Mouse (Mus musculus) testis, postnatal 10 days (tissue): ENCODE data around the gene Tspan18.

Source experiments
- DNase-seq: peaks from one replicate; pipeline ENCODE4 v3.0.0; 2021; ENCODE audit warnings: low spot score

Gene Tspan18

DNA sequence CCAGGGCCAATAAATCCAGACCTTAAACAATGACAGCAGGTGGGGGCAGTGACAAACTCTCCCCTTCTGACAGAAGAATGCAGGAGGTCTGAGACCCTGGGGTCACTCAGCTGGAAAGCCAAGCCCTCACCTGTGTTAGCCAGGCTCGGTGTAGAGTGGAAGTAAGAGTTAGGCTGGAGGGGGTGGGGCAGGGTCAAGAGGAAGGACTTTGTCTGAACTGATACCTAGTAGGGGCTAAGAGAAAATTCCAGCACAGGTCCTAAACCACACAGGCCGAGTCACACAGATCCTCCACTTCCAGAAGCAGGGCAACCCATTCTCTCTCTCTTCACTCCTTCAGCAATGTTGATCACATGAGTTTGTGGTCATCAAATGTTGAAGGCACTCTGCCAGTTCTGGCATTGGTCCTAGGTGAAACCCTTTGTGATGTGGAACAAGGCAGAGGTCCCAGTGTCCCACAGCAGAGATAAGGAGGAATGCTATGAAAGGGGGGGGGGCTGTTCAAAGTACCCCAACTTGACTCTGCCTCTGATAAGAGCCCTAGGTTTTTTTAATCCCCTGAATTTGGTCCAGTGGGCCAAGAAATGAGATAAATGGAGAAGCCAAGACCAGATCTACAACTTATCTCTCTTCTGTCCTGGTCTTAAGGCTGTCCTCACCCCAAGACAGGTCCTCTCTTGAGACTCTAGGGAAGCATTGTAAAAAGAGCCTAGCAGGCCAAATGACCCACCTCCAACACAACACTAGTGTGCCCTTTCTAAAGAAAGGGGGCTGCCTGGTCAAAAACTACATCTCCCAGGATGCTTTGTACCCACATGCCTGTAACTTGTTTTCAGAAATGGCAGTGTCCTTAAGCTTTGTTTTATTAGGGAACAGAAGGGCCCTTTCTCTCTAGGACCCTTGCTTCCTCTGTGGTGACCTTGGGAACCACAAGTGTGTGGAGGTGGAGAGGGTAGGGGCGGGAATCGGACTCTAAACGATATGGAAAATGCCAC, 71.7 kb downstream of the Tspan18 start:
- DNase-seq = no peak

DNA sequence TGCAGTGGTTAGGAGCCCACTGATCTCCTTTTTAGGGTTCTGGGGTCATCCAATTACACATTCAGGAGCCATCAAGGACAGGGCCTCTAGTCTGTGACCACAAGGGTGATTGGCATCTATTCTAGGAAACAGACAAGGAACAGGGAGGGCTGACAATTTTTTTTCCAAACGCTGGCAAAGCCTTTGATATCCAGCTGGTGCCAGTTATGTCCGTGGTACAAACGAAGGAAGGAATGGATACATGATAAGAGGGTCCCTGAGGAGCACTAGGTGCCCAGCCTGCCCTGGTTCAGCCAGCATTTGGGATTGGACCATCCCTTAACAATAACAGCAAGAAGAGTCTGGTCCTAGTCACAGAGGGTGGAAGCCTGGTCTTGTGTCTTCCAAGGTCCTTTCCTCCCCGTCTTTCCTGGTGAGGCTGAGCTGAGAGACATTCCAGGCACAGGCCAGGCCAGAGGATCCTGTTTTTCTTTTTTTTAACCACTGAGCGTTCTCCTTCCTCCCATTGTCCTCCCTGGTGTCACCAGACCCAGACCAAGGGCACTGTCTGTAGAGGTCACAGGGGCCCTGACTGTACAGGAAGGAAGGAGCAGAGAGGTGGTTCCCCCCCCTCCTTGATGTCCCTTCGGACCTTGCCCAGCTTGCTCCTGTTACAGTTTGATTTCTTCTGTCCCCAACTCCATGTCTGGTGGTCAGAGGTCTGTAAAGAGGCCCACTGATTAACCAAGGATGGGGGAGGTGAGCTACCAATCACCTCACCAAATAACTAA, 72.6 kb downstream of the Tspan18 start:
- DNase-seq = no peak

DNA sequence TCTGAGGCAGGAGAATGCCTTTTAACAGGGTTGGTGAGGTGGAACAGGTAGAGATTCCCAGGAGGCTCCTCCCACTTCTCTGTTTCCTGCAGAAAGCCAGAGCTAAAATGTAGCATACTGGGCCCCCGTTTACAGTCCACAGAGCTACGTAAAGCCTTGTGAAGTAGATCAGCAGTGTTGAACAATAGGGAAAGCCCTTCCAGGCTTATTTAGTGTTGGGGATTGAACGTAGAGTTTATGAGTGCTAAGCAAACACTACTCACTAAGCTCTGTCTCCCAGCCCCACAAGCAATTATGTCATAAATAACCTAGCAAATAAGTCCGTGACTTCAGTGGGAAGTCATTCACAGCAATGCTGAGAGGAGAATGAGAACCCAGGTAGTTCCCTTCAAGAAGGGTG, 76.7 kb downstream of the Tspan18 start:
- no peak for DNase-seq

DNA sequence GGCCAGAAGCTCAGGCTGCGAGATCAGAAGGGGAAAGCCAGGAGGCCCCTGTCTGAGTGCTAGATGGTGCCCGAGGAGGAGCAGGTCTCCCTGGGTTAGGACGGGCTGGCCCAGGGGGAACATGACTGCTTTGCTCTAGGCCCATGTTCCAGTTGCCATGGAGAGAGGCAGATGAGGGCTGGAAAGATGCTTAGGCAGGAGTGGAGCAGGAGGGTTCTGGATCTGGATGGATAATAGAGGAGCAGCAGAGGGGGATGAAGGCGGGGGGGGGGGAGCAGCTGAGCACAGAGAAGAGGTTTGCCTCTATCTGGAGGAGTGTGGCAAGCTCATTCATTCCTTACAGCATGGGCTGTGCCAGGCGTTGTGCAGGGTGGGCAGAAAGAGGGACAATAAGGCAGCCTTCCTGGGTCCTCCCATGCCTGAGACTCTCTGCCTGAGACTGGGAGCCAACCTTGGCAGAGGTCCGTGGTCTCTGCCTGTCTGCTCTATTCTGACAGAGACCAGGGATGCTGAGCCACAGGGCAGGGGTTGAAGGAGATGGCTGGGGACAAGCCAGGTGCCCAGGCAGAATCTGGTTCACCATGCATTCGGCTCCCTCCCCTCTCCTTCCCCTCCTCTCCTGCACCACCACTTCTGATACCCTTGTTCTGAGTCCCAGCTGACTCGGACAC, 77.4 kb downstream of the Tspan18 start:
- DNase-seq = no peak

DNA sequence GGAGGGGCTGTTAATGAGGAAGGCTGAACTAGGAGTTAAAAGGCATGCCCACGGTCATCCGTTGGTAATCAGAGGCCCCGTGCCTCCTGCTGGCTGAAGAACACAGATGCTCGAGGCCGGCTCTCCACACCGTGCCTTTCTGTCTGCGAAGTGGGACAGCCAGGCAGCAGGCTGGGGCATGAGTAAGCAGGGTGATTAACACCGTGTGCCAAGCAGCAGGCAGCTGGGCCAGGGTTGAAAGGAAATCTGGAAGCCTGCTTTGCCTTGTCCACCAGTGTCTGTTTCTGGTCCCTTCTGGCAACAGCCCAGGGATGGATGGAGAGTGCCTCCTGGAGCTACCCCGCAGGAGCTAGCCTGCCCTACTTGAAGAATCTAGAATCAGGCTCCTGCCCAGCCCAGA, 81.9 kb downstream of the Tspan18 start:
- DNase-seq = no peak

DNA sequence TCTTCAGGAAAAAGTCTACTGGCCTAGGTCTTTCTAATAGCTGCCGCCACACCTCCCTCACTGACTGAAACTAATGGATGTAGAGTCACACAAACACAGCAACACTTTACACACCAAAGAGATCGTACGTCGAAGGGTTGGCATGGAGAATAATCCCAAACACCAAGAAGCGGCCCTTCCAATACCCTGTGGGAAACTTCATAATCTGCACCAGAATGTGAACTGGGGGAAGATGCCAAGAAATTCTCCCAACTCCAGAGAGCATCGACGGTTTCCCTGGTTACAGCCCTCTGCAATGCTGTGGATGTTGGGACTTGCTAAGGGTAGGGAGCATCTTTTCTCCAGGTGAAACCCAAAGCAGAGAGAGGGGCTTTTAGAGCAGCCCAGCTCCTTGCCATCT, 83.7 kb downstream of the Tspan18 start:
- no peak for DNase-seq

DNA sequence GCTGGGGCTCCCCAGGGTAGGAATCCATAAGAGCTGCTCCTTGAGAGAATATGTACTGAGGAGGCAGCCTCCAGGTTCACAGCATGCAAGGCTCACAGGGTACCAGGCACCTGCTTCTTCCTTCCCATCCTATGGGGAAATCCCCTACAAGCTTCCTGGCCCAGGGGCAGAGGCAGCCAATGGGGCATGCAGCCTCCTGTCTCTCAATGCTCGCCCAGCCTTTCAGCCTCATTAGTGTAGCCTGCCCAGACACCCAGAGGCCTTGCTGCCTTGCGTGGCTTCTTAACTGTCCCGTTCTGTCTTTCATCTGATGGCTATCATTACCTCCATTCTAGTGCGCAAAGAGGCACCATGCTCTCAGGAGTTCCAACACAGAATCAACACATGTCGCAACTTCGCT, 85.2 kb downstream of the Tspan18 start:
- DNase-seq = no peak

DNA sequence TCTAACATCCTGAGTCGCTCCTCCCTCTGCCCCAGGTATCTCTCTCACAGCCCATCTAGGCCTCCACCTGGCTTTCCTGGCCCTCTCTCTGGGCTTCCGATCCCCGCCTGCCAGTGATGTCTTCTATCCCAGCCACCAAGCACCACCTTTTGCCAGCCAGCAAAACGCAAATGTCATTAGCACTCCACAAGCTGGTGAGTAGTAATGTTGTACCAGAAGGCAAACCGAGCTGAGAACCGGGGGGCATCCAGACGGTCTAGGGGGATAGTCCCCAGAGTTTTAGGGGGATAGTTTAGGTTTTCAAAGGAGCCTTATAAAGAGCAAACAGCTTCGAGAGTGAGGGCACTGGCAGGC, 90.2 kb downstream of the Tspan18 start:
- no peak for DNase-seq

DNA sequence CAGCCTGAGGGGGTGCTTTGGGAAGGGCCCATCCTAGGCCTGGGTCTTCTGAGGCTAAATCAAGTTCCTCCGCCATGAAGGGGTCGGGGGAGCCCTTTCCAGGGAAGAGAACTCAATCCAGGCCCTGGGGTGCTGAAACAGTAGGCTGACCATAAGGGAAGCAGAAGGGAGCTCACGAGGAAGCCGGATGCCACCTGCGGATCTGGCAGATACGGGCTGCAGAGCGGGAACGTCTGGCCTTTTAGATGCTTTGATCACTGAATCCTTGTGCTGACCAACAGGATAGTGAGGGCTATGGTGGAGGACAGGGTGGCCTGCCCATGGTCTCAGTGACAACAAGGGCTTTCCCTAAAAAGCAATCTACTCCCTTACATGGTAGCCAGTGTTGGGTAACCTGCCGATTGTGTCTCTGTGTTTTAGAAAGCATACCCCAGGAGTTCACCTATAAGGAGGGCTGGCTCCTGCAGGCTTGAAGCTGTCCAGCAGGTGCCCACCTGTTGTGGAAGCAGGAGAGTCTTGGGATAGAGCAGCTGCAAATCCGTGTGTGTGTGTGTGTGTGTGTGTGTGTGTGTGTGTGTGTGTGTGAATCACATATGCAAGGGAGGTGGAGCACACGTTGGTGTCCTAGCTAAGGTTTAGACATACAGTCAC, 90.7 kb downstream of the Tspan18 start:
- no peak for DNase-seq

DNA sequence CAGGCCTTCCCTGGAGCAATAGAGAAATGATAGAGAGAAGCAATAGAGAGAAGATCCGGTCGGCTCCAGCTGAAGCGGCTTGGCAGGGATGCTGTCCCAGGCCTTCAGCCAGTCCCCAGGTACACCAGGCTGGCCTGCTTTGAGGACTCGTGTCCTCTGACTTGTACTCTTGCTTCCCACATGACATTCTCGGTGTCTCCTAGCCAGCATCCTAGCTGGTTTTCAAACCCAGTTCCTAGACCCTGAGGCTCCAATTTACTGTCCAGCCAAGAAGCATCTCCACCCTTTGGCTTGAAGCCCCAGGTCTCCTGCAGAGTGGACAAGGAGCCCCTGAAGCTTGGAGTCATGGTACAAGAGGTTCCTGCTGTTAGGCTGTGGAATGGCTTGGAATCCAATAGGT, 92.1 kb downstream of the Tspan18 start:
- peak; percentile 63 for DNase-seq

DNA sequence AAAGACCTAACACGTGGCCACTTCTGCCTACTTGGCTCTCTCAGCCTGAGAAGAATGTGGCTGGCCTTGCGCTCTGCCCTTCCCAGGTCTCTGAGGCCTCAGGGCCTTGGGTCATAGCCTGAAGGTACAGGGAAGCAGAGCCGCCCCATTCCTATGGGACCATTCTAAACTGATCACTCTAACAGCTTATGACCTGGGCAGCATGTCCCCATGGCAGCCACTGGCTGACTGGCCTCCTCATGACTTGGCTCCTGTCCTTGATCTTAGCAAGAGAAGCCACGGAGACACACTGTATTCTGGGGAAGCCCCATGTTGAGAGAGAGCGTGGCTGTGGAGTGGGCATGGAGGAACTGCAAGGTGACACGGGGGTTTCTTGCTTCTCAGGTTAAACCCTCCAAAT, 95.4 kb downstream of the Tspan18 start:
- DNase-seq = no peak

DNA sequence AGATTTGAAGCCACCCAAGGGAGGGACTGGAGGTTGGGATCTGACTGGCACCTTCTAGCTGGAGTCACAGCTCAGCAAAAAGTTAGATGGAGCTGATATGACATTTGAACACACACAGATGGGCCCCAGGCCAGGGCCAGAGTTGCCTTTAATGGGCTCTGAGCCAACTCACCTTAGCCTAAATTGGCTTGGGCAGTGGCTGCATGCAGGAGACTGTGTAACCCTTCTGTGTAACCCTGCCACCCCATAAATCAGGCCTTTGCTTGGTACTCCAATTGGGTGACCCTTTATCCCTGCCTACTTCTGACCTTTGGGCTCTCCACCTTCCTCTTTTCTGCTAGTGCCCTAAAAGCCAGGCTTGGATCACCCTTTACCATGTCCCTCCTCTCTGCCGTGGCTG, 97.2 kb downstream of the Tspan18 start:
- no peak for DNase-seq

DNA sequence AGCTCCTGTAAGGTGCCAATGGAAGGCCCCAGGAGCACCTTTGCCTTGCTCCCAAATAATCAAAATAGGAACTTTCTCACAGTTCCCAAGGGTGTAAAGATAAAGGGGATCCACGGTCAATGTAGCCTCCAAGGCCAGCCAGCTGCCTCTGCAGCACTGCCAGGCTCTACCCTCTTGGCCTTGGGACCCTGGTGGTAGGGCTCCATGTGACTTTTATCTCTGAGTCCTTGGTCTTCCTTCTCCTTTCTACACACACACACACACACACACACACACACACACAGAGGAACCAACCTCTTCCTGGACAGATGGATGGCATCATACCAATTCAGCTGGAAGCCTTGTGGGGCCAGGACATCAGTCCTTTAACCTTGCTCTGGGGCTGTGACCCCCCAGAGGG, 102.2 kb downstream of the Tspan18 start:
- no peak for DNase-seq

DNA sequence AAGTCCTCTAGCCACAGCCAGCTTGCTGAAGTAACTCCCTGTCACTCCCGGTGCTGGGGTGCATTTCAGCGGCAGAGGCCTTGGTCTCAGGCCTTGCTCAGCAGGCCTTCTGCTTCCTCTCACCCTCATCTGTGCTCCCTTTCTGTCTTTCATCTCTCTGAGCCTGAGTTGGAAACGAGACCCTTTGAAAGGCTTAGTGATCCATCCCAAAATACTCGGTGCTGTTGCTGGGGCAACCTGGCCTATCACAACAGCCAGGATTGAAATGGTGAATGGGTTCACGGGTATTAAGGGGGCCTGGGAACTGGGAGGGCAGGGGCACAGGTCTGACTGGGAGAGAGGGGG, 105.9 kb downstream of the Tspan18 start:
- no peak for DNase-seq

DNA sequence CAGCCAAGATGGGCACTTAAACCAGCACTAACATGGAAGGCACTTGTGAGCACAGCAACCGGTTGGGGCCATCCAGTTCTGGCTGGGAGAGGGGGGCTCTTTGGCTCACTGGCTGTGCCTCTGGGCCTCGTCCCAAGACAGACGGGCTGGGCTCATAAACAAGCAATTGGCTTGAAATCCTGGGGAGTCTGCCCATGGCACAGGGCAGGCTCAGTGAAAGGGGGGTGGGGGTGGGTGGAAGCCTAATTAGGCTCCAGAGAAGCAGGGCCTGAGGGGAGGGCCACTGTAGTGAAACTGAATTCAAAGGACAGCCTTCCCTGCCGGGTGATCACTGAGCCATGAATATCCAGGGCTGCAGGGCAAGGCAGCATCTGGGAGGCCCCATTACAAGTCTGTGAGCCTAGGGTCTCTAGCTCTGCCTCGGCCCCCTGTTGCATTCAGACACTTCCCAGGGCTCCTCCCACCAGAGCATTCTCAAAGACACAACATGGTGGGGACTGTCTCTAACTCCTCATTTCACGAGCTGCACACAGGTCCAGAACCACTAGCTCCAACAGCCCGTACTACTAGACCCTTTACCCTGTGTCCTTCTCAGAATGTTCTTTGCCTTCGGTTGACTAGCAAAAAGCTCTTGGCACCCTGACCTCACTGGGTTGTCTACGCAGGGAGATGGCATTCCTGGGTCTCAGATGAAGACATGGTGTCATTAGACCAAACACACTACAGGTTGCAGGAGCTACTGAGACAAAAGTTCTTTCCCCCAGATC, 106.4 kb downstream of the Tspan18 start:
- DNase-seq = no peak

DNA sequence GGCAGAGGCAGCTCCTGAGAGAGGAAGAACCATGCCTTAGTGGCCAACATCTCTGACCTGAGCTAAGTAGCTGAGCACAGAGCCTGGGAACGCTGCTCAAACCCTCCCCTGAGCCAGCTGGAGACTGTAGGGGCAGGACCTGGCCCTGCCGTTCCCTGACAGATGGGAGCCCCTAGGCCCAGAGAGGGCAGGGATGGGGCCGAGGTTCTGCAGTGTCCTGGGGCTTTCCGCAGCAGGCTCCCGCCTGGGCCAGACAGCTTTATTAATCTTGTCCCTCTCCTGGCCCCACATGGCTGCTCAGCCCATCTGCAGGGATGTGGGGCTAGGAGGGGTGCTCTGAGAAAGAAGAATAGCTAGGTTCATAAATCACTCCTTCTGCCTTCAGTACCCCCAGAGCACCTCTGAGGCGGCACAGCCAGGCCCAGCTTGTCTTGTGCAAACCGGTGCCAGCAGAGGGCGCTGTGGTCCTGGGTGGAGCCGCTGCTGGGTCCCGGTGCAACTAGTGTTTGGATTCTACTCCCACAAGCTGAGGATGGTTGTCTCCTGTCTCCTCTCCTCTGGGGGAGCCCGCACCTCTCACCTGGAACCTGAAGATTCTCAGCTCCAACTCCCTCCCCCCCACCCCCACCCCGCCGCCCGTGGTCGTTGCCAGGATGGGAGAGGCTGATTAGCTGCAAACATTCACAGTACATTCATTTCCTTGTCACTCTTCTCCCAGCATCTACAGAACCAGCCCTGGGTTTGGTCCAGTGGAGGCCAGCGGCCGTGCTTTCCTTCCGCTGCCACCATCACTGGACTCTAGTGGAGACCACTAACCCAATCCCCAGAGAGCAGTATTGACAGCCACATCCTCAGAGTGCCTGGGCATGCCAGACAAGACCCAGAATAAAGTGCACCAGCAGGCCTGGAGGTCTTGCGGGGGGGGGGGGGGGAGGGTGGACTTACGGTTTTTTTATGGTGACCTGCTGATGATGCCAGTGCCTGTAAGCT, 107.4 kb downstream of the Tspan18 start:
- DNase-seq = peak; percentile 98

DNA sequence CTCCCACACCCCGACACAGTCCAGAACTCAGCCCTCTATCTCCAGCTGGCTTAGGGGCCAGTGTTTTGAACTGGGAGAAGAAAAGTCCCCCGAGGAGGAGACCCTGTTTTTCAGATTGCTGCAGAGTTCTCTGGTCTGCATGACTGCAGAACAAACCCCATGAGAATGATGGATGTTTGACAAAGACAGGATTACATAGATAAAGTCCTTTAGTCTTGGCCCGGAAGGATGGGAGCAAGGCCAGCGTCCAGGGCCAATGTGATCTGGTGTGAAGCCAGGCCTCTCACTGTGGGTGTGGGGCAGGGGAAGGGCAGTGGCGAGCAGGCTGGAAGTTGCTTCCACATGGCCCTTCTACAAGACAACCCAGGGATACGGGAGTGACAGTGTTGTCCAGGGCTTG, 110.8 kb downstream of the Tspan18 start:
- DNase-seq = no peak

DNA sequence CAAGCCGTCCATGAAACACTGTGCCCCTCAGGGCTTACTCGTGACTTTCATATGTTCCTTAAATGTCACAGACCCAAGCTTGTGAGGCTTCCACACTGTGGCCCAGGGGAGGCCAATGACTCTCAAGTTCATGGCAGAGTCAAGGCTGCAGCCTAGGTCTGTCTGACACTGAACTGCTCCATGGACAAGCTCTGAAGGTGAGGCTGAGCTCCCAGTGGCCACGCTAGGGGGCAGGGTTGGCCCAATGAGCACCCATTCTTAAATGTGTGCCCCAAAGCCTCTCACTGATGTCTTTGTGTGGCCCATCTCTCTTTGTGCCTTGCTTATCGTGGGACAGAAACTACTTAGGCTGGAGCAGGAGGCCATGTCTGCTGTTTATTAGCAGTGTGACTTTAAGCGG, 113.9 kb downstream of the Tspan18 start:
- no peak for DNase-seq

DNA sequence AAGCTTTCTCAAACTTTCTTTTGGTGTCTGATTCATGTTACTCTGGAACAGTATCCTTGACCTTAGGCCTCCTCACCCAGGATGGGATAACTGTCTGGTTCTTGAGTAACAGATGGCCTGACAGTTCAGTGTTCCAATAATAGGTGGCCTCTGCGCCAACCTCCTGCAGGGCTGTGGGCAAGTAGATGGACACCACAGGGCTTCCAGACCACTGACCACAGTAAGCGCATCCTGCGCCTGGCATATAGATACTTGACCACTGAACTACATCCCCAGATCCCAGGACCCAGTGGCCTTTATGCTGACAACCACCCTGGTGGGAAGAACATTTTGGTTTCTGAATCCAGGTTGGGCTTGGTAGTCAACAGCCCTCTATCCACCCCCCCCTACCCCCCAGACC, 114.7 kb downstream of the Tspan18 start:
- DNase-seq = no peak

DNA sequence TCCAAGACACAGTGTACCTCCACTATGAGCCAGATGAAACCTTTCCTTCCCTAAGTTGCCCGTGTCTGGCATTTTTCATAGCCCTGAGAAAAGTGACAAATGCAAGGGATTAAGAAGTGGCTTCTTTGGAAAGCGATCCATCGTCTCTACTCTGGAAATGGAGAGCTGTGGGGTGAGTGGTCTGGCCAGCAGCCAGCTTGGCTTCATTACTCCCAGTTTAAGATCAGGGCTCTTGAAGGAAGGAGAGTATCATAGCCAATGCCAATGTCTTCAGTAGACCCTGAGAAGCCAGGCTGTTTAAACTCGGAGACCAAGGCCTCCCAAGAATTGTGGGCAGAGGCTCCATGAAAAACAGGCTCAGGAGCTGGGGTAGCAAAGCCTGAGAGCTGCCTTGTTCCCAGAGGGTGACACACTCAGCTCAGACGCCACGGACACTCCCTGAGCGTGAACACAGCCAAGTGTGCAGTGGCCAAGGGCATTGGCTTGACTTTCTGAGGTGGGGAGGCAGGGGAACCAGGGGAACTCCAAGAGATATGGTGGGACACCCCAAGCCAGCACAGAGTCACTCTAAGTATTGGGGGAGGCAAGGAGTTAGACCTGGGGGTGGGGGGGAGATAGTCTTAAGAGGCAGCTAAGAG, 115.8 kb downstream of the Tspan18 start:
- no peak for DNase-seq
